Mouse (Mus musculus) kidney, adult 2 months (tissue): ENCODE measurements around the gene Man2b2.

Experiments used
- CTCF ChIP-seq: fragments of 200-500 bp; conservative IDR thresholded peaks from 2 replicates; pipeline ENCODE4 v1.5.1; 2011; ENCODE audit warnings: low read depth, mild to moderate bottlenecking, control low read depth, low read length, moderate library complexity, mixed read lengths; ENCODE audit not compliant: insufficient read depth, insufficient read length
- POLR2A ChIP-seq: fragments of 200-500 bp; IDR thresholded peaks from one replicate; pipeline ENCODE4 v1.6.1; 2011; ENCODE audit warnings: low read depth, low read length, control low read depth

DNA sequence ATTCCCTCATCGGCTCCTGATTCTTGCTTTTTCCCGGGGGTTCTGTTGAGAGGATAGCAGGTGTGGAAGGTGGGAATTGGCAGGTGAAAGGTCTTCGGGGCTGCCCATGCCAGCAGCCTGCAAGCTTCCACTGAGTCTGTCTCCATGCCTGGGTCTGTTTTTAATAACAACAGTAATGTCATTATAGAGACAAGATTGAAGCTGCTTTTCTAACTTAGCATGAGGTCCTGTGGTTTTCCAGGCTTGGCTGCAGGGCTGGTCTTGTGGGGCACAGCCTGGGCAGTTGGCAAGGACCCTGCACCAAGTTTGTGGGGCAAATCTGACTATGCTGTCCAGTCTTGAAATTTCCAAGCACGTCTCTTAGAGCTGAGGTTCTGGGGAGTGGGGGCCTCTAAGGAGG lies 45.5 kb upstream of the Man2b2 start:
- TF ChIP-seq CTCF (no peak), POLR2A (no peak)
